Comparison of ENCODE assay signal across 11 mouse cellular contexts in the genomic region with DNA sequence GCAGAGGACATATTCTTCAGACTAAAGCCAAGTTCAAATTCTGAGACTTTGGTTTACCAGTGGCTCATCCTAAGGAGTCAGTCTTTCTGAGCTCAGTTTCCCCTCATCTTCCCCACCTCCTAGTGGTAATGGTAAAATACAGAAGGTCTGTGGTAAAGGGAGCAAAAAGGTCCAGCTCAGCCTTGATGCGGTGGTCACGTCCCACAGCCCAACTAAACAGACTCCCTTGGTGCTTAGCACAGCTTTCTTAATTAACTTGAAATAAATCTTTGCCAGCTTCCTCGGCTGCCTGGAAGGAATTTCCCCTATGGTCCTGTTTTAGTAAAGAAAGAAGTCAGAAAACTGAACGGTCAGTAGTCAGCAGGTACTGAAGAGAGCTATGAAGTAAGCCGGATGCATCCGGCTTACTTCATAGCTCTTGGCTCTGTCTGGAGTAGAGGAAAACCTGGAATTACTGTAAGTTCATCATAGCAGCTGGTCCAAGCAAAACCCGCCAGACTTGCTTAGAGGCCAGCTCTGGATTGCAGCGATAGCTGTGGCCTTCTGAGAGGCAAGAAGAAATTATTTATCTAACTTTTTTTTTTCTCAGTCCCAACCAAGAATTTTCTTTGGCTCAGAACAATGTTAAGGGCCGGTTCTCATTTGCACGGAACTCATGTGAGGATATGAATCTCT.
DNase-seq lines count a peak whose midpoint lies in the region; ATAC-seq lines count a peak whose summit lies in the region.
"Had no signal": no experiment of that assay in that cellular context is flagged by ENCODE, and none has a peak within 500 bp of the region (broad histone marks: within the 10 kb centered on the region; RNA-seq: fewer than 3 reads in every experiment).

No protein-coding gene starts in this region.

- no peak overlapping the region for H3K4me3 ChIP-seq in neural tube, embryonic 13.5 days
- no peak overlapping the region for H3K4me3 ChIP-seq in kidney, embryonic 14.5 days (ENCODE audit: low read length)
- no peak overlapping the region for H3K4me3 ChIP-seq in stomach, embryonic 16.5 days (replicated peaks; ENCODE audit: low read length)
- H3K4me3 ChIP-seq: erythroblast, embryonic 14.5 days had no signal

- no peak overlapping the region for H3K4me2 ChIP-seq in neural tube, embryonic 13.5 days
- no peak overlapping the region for H3K4me2 ChIP-seq in kidney, embryonic 14.5 days (replicated peaks; ENCODE audit: low read depth, low read length)
- no peak overlapping the region for H3K4me2 ChIP-seq in stomach, embryonic 16.5 days (ENCODE audit: low read depth, low read length)

- peaks cover 16% of the 10 kb centered on the region for H3K4me1 ChIP-seq in neural tube, embryonic 13.5 days (replicated peaks)
- peaks cover 14% of the 10 kb centered on the region; the same call in 1 of the 2 replicates for H3K4me1 ChIP-seq in kidney, embryonic 14.5 days (ENCODE audit: control insufficient read depth, insufficient read depth, low read length)
- H3K4me1 ChIP-seq in stomach, embryonic 16.5 days (ENCODE audit: control insufficient read depth, insufficient read depth, low read length), result peaks cover 12% of the 10 kb centered on the region; the same call in 1 of the 2 replicates

- WGBS in neural tube, embryonic 13.5 days, result 64% methylated on average over 10 of the region's 10 CpGs
- WGBS in kidney, embryonic 14.5 days, result 18% methylated on average over 10 of the region's 10 CpGs
- WGBS in stomach, embryonic 16.5 days, result 40% methylated on average over 10 of the region's 10 CpGs

- ATAC-seq in neural tube, embryonic 13.5 days (ENCODE audit: low read depth), result no peak
- ATAC-seq in kidney, embryonic 14.5 days (ENCODE audit: low FRiP score, low TSS enrichment), result peak; percentile 88
- ATAC-seq in stomach, embryonic 16.5 days (ENCODE audit: insufficient read depth, low FRiP score), result peak; percentile 74; the same call in 1 of the 2 replicates
- ATAC-seq: activated CD4-positive, CD25-positive, alpha-beta regulatory T cell, adult 4 months had no signal

- H3K9me3 ChIP-seq in neural tube, embryonic 13.5 days, result no peaks in the 10 kb centered on the region
- no peaks in the 10 kb centered on the region for H3K9me3 ChIP-seq in kidney, embryonic 14.5 days (ENCODE audit: control insufficient read depth, low read length)
- no peaks in the 10 kb centered on the region for H3K9me3 ChIP-seq in stomach, embryonic 16.5 days (replicated peaks; ENCODE audit: control insufficient read depth, low read length)

- H3K27ac ChIP-seq in neural tube, embryonic 13.5 days (replicated peaks), result peak overlapping the region; percentile 18; the same call in 1 of the 2 replicates
- peak overlapping the region; percentile 38; the same call in 1 of the 2 replicates for H3K27ac ChIP-seq in kidney, embryonic 14.5 days (ENCODE audit: low read depth, low read length)
- peak overlapping the region; percentile 48 for H3K27ac ChIP-seq in stomach, embryonic 16.5 days (ENCODE audit: low read length)

- peak; percentile 34 to 40 for DNase-seq in cerebellum, postnatal 10 days
- no peak for DNase-seq in cerebellum, postnatal 25 days
- no peak for DNase-seq in neural tube, embryonic 10.5 days (ENCODE audit: extremely low spot score, low spot score)
- no peak for DNase-seq in layer of hippocampus, postnatal 10 days (ENCODE audit: low spot score in 2 of 2)
- no peak for DNase-seq in frontal cortex, adult 2 months (ENCODE audit: extremely low spot score in 1 of 2, low spot score in 1 of 2)
- DNase-seq: liver had no signal

- no peaks in the 10 kb centered on the region for H3K36me3 ChIP-seq in neural tube, embryonic 13.5 days
- H3K36me3 ChIP-seq in kidney, embryonic 14.5 days (ENCODE audit: control insufficient read depth, insufficient read depth, low read length), result no peaks in the 10 kb centered on the region
- no peaks in the 10 kb centered on the region for H3K36me3 ChIP-seq in stomach, embryonic 16.5 days (ENCODE audit: control insufficient read depth, insufficient read depth, low read length)

- no peak overlapping the region for H3K9ac ChIP-seq in neural tube, embryonic 13.5 days
- no peak overlapping the region for H3K9ac ChIP-seq in kidney, embryonic 14.5 days (ENCODE audit: low read depth, low read length)
- H3K9ac ChIP-seq in stomach, embryonic 16.5 days (ENCODE audit: low read length), result no peak overlapping the region

- no peaks in the 10 kb centered on the region for H3K27me3 ChIP-seq in neural tube, embryonic 13.5 days
- no peaks in the 10 kb centered on the region for H3K27me3 ChIP-seq in kidney, embryonic 14.5 days (ENCODE audit: control insufficient read depth, insufficient read depth, low read length)
- no peaks in the 10 kb centered on the region for H3K27me3 ChIP-seq in stomach, embryonic 16.5 days (ENCODE audit: control insufficient read depth, insufficient read depth, low read length)

Comparison
In these comparisons a context has a peak if more than half of its experiments do, and no peak if none do; other contexts are left out.
1. DNase-seq: peak in cerebellum, postnatal 10 days (2 of 2); none in cerebellum, postnatal 25 days (0 of 2), neural tube, embryonic 10.5 days (single experiment), layer of hippocampus, postnatal 10 days (0 of 2) and frontal cortex, adult 2 months (0 of 2).
2. Peak in every context shown above with its lines, with median percentiles within 50 percentile points of each other: H3K27ac ChIP-seq.